Mouse (Mus musculus): ENCODE measurements at regions not wholly inside any gene's neighbourhood (a gene's known extent, or its start where the extent isn't known, plus 50 kb on each side); places are given as distances from the start of the nearest gene placed in this dataset.

- TF ChIP-seq SMC3 (IDR thresholded peaks at IDR 0.05; ENCODE audit: low read depth, low read length) (no peak), MXI1 (IDR thresholded peaks at IDR 0.05; ENCODE audit: low read depth, low read length) (no peak), CTCF (IDR thresholded peaks at IDR 0.05 in 2 of 3, conservative IDR thresholded peaks at IDR 0.05 in 1 of 3; ENCODE audit: control insufficient read depth in 1 of 3, insufficient read depth in 1 of 3, low read depth in 2 of 3, low read length in 3 of 3, poor library complexity in 1 of 3, severe bottlenecking in 1 of 3) (no peak), POLR2A (IDR thresholded peaks at IDR 0.05; ENCODE audit: control insufficient read depth in 1 of 2, insufficient read depth in 1 of 2, low read depth in 1 of 2, low read length in 2 of 2, poor library complexity in 1 of 2) (no peak), CHD1 (IDR thresholded peaks at IDR 0.05; ENCODE audit: low read depth, low read length) (no peak), JUND (IDR thresholded peaks at IDR 0.05; ENCODE audit: low read depth, low read length) (no peak)
Measured at GRCm38 (mm10) chr13:39904264-39904663, 457.0 kb downstream of the Ofcc1 start.

All from MEL (cell line).